Mouse (Mus musculus) cerebellum, postnatal 25 days (tissue): ENCODE measurements around the gene Dhrs4.
A peak's percentile ranks its signal among the peaks of the same experiment; 100 is the strongest.

Experiments
- DNase-seq, 2 experiments: peaks; one replicate each; pipeline ENCODE4 v3.0.0; 2021; ENCODE audit warnings: mixed read lengths in 2 of 2

The Dhrs4 gene

DNA sequence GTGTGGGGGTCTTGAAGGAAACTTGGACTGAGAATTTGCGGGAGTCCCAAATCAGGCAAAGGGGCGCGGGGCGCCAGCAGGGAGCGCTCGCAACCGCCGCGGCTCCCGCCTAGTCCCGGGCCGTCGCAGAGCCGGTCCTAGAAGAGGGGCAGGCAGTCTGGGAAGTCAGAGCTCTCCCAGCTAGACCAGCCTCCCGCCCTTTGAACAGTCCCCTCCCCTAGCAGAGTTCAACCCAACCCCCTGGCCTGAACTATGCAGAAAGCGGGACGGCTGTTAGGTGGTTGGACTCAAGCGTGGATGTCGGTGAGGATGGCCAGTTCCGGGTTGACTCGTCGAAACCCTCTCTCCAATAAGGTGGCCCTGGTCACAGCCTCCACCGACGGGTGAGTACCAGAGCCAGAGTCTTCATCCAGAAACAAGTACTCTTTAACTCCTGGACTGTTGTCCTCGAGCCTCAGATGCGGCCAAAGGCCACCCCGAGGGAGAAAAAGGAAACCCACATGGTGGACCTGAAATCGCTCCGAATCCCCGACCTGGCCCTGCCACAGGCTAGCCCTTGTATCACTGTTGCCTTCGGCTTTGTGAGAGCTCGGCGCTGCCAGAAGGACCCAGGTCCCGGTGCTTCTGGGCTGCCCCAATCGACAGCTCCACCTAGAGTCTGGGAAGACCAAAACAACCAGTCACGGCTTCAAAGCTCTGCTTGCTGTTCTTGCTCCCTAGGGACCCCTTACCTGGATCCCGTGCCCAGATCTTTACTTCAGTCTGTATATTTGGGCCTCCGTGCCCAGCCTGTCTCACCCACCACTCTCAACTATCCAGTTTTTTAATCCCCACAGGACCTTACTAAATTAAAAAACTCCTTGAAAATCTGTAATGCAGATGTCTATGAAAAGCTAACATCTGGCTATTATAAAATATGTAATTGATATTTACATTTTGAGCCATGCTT, at the start of gene Dhrs4:
Gene Dhrs4 (plus strand): TSS at position 108 of the 949 bp plus-strand sequence.
- DNase-seq, result peak; percentile 82 to 85

DNA sequence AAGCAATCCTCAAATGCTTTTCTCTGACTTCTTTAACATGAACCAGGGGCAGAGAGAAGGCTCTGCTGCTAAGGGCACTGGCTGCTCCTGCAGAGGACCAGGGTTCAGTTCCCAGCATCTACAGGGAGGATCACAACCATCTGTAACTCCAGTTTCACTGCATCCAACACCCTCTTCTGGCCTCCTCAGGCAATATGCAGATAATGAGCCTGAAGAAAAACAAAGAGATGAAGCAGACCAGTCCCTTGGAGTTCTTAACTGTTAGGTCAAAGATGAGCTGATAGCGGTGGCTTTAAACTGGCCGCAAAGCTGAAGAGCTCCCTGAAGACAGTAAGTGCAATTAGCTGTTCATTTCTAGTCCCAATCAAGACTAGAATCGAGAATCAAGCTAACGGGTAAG, 48.3 kb upstream of the Dhrs4 start:
- no peak for DNase-seq

DNA sequence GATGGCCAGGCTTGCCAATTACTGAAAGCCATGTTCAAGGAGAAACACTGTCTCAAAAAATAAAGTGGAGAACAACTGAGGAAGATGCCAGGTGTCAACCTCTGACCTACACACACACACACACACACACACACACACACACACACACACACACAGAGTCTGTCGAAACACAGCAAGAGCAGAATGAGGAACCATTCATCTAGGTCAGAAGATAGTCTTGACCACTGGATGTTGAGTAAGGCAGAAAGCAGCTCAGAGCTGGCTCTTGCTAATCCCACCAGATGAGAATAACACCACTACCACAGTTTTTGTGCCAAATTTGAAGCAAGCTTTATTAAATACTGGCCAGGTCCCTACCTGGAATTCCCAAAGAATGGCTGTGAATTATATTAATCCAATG, 45.5 kb upstream of the Dhrs4 start:
- DNase-seq, result no peak

DNA sequence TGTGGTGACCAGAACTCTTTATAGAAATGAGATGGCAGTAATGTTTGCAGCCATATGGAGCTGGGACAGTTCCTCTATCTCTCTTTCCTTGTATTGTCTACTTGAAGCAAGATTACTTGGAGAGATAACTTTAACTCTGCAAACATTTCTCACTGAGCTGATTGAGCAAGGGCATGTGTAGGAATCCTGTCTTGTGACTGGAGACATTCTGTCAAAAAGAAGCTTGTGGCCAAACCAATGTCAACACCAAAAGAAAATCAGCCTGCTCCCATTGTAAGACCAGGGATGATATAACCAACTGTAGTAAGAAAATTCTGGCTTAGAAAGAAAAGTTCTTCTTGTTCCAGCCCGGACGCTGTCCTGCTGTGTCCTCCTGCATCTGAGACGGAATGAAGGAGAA, 43.7 kb upstream of the Dhrs4 start:
- DNase-seq, result no peak

DNA sequence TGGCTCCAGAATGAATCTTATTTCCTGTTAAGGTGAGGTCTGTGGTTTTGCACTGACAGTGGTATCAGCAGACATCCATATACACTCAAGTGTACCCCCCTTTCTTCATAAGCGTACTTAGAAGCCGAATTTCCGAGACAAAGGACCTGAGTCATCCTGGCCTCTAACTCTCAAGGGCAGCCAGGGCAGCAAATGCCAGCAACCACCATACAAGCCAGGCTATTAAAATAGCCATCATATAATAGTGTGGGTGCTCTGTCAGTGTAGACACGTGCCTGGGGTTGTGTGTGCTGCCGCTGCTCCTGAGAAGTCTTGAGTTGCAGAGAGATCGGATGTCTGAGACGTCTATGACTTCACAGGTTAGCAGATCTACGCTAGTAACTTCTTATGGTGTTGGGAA, 41.4 kb upstream of the Dhrs4 start:
- no peak for DNase-seq

DNA sequence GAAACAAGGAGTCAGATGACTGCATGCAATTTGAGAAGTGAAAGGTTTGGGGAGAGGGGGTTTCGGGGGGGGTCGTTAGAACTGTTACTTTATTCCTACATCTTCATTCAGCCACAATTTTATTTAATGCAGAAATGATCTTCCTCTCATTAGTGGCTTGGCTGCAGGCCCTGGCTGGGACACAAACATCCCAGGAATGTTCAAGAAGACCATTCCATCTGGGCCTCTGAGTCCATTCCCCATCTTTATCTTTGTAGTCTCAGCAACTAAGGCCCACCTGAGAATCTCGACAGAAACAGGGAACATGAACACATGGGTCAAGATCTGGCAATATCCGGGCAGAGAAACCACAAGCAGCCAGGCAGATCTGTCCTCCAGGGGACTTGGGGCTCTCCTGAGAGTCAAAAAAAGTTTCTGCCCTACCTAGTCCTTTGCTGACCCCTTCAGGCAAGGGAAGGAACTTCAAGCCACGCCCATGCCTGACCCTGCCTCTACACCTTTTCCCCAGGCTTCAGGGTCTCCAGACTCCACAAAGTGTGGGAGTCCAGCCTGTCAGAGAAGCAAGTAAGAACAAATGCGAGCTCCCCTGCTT, 40.3 kb upstream of the Dhrs4 start:
- DNase-seq, result peak; percentile 80 to 89

DNA sequence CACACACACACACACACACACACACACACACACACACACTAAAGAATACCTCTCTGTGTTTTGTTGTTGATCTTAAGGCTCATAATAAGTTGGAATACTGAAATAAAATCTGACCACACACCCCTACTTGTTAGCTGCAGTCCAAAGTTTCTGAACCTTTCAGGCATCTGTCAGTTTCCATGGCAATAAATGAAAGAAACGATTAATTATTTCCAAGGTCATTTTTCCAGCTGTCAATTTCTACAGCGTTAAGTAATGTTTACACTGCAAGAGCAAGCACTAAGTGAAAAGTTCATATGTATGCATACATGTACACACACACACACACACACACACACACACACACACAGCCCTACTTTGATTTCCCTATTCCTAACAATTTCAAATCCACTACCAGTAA, 20.9 kb upstream of the Dhrs4 start:
- no peak for DNase-seq

DNA sequence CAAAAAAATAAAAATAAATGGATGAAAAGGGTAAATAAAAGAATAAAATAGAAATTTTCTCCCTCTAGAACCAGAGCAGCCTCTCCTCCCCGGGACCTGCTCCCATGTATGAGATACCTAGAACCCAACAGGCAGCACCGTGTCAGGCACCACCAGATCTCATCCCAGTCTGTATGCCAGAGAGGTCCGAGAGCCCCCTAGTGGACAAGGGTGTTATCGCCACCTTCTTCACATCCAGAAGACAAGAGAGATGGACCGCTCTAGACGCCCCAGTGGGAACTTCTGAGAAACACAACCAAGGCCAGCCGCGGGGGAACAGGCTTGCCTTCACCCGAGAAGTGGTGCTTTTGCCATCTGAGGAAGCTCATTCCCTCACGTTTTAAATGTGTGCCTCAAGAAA, 20.3 kb upstream of the Dhrs4 start:
- peak; percentile 78 to 88 for DNase-seq

DNA sequence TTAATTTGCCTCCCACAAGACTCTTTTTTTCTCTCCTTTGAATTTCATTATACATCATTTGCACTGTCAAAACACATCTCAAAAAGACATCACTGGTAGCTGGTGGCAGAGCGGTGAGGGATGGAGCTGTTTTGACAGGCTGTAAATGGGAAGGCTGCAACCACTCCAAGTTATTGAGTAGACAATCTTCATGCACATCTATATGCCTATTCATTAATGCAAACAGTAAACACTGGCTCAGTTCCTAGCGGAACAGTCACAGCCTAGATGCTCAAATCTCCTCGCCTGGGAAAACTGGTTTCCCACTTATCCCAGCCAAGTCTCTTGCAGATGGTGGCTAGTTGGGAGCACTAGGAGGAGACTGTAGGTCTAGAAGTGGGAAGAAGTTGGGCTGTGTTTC, 19.8 kb upstream of the Dhrs4 start:
- no peak for DNase-seq

DNA sequence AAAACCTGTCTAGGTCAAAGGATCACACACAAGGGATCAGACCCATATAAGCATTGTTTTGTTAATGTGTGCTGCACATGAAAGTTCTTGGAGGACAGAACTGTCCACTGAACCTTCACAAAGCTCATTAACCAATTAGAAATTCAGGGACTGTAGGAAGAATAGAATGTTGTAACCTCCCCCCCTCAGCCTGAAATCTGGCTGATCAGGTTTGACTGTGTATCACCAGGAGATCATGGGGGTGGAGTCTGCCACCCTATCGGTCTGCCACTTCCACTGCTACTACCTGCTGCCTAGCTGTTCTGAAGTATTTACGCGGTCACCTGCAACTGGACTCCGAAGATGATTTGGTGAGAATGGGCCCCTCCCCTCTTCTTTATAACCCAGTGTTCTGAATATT, 18.8 kb upstream of the Dhrs4 start:
- DNase-seq, result no peak

DNA sequence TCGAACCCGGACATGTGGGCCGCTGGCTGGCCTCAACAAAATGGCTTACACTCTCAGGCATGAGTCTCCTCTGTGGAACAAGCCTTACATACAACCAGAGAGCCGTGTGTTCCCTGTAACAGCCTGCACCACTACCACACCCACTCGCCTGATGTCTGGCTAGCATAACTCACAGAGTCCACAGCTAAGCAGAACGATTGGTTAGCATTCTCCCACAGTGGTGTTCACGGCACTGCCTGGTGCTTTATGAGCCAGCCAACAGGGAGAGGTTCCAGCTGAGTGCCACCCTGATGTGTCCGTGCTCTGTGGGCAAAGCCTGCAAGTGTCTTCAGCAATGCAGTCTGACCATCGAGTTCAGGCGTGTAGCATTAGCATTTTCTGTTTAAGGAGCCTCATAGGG, 18.3 kb upstream of the Dhrs4 start:
- DNase-seq, result no peak

DNA sequence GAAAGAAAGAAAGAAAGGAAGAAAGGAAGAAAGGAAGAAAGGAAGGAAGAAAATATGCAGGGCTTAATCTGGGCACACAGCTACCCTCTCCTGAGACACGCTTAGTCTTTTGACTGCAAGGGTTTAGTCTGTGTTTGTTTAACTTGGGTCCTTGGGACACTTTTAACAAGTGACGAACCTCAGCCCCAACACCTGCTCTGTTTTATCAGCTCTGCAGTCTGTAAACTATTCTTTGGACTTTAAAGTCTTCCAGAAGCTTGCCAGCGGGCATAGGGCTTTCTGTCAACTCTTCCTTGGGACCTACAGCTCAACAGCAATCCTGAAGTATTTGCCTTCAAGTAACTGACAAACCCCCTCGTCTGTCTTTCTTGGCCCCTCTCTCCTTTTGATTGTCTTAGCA, 16.8 kb upstream of the Dhrs4 start:
- no peak for DNase-seq

DNA sequence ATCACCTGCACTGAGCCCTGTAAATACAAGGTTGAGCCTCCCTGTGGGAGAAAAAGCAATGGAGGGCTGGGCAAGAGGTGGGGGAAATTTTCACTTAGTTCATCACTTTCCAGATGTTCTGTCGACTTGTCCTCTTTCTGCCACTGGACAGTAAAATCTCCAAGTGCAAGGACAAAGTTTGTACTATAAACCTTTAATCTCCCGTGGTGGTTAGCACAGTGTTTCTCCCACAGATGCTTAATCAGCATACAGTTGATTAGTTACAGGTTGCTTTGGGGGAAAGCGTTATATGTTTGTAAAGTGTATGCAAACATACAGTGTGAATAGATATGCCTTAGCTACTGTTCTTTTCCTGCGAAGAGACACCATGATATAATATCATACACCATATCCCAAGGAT, 12.1 kb upstream of the Dhrs4 start:
- no peak for DNase-seq

DNA sequence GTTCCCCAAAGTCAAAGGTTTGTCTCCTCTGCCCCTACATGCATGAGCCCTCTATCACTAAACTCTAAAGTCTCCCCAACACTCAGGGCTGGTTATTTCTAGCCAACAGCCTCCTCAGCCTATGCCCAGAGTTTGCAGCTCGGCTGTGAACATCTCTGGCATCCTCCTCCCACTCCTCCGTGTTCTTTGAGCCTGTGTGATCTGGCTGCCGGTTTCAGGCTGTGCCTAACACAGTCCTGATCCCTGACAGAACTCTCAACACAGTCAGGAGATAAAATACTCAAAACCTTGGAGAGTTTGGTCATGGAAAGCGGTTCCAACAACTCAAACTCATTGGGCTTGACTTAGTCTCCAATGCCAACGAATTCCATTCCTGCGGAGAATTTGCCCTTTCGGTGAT, 11.4 kb upstream of the Dhrs4 start:
- no peak for DNase-seq

DNA sequence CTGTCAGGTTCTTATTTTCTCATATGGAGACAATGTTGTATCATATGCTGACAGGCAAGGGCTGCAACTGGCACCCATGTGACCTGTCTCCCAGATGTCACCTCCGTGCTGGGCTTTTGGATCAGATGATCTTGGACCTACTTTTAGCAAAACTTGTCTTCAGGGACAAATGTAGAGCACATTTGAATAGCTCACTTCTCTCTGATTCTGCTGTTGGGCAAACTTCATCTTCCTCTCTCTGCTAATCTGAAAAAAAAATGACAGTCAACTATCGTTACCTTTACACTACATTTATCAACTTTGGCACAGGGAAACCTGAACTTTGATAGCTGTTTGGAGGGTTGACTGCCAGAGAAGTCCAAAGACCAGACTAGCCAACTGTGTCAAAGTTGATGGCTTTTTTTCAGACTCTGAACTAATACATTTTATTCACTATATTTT, 10.2 kb upstream of the Dhrs4 start:
- DNase-seq, result no peak

DNA sequence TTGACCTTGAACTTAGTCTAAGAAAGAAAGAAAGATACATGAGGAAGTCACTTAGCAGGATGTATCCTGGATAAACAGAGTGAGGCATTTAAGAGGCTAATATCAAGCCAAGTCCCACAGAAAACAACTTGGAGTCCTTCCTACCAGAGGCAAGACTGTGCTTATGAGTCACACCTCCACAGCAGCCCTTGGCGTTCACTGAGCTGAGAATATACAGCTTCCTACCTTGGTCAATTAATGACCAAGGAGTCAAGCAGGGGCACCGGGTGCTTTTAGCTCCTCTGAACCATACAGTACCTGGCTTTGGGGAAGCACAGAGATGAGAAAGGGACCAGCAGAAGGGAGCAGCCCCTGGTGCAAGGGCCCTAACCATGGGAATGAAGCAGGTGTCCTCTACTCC, 9.5 kb upstream of the Dhrs4 start:
- no peak for DNase-seq

DNA sequence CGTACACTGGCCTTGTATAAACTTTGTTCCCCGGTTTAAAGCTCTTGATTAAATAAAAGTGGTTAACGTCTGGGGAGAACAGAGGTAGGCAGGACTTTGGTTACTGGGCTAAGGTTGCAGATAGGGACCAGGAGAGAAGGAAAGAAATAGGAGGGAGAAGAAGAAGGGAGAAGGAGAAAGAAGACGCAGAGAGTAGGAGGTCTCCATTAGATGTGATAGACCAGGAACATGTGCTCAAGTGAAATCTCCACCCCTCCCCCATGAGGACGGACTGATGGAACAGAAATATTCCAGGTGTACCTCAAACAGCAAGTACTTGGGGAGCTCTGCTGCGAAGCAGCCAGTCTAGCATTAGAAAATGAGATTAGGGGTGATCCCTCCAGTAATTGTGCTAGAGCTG, 8.7 kb upstream of the Dhrs4 start:
- DNase-seq, result no peak

DNA sequence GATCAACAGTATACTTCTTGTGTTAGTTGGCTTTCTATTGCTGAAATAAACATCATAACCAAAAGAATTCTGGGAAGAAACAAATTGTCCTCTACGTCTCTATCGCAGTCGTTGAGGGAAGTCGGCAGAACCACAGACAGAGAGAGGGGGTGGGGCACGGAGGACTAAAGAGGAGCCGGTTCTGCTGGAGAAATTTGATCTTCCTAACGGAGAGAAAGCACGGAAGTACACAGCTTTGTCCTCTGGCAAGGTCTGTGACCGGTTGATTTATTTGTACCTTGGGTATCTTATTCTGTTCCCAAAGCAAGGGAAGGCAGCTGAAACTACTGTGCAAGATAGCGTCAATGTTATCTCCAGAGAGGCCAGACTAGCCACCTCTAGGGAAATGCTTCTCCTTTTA, 7.8 kb upstream of the Dhrs4 start:
- no peak for DNase-seq

DNA sequence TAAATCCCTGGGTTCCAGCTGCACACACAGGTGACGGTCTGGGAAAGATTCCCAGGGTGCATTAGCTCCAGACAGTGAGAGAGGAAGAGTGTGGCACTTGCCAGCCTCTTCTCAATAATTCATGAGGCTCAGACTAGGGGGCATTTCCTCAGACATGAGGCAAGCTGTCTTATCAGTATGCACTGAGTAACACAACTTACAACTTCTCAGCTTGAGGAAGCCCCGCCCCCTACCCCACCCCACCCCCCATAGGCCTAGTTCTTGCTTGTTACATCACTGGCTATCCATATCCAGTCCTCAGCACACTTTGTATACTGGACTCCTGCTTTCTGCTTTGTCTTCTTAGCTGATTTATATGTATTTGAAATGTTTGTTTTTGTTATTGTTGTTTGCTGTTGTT, 2.9 kb upstream of the Dhrs4 start:
- no peak for DNase-seq

DNA sequence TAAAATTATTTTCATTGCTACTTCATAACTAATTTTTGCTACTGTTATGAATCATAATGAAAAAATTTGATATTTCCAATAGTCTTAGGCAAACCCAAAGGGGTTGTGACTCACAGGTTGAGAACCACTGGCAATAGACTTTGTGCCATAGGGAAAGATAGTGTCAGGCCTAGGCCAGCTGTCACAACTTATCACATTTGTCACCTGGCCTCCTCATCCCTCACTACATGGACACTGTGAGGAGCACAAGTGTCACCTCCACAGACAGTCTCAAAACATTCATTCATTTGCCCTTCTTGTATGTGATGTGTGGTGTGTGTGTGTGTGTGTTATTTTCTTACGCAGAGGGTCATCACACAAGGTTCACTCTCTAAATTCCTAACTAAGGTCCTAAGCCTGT, 1.1 kb upstream of the Dhrs4 start:
- DNase-seq, result no peak

DNA sequence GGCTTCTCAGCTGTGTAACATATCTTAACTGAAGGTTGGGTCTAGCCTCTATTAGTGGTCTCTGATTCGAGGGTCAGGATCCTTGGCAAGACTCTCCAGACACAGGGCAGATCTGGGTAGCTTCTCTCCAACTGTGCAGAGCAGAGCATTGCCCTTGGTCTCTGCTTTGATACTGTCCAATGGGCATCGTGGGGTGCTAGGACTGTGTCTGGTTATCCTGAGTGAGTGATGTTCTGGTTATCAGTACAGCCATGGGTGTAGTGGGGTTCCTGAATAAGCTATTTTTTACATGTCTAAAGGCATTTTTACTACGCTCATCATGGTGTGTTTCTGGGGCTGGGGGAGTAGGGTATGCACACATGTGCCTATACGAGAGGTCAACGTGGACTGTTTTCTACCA, 729 bp upstream of the Dhrs4 start:
- DNase-seq, result no peak

DNA sequence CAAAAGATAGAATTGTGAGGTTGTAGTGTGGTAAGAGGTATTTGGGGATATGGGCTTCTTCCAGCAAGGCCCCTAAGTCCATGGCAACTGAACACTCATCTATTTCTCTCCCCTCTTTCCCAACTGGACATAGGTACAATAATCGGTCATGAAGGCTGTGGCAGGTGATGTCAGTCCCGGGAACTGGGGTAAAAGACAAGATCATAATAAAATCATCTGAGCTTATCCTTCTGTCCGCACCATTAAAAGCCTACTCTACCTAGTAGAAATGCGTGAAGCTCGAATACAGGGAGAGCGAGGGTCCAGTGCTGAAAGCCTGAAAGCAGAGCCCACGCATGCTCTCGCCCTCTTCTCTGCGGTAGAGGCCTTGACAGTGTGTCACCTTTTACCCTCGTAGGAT, 1.1 kb downstream of the Dhrs4 start:
- DNase-seq, result no peak

DNA sequence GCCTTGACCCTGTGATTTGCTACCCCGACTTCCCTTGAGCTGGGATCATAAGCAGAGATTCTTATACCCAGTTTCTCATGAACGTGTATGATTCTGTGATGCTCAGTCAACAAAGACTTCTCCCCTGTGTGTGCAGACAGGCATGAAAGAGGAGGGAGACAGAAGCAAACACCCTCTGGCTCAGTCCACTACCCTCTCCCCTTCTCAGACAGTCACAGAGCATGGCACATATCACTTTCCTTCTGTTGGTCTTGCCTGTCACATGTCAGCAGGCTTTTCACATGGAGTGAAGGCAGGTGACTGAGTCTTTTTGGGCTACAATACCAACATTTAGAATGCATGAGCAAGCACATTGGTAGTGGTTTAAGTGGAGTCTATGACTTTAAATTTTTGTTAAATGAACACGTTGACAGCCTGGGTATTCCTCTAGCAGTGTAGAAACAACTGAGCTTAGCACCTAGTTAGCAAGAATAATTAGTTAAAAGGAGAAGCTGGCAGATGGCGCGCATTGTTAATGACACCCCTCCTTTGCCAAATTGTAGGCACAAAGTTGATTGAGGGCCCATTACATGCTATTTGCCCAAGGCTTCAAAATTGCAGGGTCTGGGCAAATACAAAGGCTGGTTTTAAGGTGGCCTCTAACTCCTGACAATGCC, 6.0 kb downstream of the Dhrs4 start:
- DNase-seq, result no peak

DNA sequence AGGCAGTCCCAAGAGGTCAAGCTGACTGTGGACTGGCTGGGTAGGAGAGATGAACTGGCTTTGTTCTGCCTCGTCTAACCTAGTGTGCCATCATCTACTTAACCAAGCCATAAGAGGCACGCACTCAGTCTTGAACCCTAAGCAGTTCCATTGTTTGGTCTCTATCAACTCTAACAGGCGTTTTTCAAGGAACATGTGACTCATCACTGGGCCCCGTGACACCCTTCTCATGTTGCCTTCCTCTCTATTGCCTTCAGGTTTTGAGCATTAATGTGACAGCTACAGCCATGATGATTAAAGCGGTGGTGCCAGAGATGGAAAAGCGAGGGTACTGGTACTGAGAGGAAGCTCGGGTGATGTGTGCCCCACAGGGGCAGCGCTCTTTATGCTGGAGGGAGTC, 8.3 kb downstream of the Dhrs4 start:
- no peak for DNase-seq
